Mouse (Mus musculus): ENCODE measurements around the gene Arhgap22.
A peak's percentile ranks its signal among the peaks of the same experiment; 100 is the strongest.

Arhgap22 gene

GRCm38 (mm10) chr14:33215163-33215562 lies 1.3 kb downstream of the Arhgap22 start:
- DNase-seq, result no peak

GRCm38 (mm10) chr14:33216343-33217208 lies 2.8 kb downstream of the Arhgap22 start:
- DNase-seq, result no peak

DNA sequence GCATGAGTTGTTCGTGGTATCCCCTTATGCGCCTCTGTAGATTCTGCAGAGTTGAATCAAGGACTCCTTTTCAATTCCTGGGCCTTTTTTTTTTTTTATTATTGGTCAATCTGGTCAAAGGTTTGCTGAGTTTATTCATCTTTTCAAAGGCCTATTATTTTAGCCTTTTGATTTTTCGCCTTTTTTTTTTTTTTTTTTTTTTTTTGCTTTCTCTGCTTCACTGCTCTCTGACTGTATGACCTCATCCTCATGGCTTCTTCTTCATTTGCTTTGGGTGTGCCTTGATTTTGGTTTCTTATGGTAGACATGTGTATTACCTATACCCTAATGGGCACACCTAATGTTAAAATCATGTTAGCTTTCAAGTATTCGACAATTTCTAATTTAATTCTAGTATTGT lies 11.4 kb downstream of the Arhgap22 start:
- DNase-seq, result no peak

GRCm38 (mm10) chr14:33230672-33231071 lies 16.8 kb downstream of the Arhgap22 start:
- no peak for DNase-seq

DNA sequence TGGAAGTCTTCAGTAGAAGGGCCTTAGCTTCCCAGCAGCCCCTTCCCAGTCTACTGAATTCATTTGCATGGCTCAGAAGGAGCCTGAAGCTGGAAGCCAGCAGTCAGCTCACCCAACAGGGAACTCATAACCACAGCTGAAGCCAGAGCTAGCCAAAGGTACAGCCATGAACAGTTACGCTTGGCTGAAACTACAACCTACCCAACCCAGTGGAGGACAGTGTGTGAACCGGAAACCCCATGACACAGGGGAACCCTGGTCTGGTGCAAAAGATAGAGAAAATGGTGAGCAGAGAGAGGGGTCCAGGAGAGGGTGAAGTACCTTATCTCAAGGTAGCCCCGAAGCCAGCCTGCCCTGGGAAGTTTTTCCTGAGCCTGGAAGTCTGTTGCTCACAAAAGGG lies 17.5 kb downstream of the Arhgap22 start:
- DNase-seq, result no peak

GRCm38 (mm10) chr14:33232048-33232447 lies 18.2 kb downstream of the Arhgap22 start:
- DNase-seq, result no peak

DNA sequence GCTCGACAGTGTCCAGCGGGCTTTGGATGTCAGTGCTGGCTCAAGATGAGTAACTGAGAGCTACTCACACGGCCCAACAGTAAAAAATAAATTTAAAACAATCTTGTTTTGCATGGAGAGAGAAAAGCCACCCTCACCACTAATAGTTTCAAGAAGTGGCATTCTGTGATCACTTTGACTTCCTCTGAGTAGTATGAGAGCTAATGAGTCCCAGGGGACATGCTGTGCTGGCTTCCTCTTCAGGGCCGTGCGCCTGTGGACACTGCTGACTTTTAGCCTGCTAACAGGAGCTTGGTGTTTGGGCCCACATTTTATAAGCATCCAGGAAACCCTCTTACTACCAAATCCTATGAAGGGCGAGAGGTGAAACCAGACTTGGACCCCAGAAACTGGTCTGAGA lies 21.8 kb downstream of the Arhgap22 start:
- DNase-seq, result no peak

- no peak for DNase-seq
Measured at GRCm38 (mm10) chr14:33240400-33240799, 26.6 kb downstream of the Arhgap22 start.

- no peak for DNase-seq
Measured at GRCm38 (mm10) chr14:33243261-33243660, 29.4 kb downstream of the Arhgap22 start.

DNA sequence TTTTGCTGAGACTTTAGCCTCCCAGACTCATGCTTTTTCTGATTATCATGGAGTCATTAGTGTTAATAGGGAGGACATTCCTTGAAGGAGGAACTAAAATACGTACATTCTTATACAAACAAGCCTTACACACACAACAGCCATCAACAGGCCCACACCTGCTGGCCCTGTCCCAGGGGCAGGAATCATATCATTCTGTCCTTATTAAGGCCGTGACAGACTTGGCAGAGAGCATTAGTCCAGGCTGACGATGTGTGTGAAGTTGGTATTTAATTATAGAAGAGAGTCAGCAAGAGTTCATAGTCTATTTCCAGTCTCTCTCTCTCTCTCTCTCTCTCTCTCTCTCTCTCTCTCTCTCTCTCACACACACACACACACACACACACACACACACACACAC lies 30.7 kb downstream of the Arhgap22 start:
- DNase-seq, result no peak

DNA sequence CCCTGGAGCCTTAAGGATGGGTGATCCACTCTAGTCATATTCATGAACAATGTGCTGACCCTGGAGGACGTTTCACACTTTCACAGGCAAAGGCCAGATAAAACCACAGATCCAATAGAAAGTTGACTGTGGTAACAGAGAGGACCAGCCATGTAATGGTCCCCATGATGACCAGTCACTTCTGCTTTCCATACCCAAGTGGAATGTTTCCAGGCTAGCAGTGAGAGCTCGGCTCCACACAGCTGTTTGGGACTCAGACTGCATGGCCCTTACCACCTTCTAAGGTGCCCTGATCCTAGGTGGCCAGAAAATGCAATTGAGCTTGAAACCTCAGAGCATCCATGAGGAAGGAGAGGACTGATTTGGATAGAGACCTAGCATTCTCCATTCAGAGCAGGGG lies 31.1 kb downstream of the Arhgap22 start:
- DNase-seq, result no peak

GRCm38 (mm10) chr14:33246476-33246875 lies 32.6 kb downstream of the Arhgap22 start:
- no peak for DNase-seq

DNA sequence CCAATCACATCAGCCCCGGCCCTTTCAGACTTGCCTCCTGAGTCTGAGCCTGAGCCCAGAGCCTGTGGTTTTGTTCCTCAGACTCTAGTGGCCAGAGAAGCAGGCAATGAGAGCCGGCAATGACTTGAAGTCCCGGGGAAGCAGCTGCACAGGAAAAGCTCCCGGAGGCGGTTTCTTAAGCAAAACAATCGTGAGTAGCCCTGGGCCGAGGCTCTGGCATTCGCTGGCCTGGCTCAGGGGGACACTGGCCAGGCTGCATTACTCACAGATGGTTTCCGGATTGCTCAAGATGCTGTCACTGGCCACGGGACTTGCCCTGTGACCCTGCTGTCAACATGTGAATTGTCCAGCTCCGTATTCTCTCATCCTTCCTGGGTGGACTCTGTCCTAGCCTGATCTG lies 33.8 kb downstream of the Arhgap22 start:
- DNase-seq, result peak; percentile 10

DNA sequence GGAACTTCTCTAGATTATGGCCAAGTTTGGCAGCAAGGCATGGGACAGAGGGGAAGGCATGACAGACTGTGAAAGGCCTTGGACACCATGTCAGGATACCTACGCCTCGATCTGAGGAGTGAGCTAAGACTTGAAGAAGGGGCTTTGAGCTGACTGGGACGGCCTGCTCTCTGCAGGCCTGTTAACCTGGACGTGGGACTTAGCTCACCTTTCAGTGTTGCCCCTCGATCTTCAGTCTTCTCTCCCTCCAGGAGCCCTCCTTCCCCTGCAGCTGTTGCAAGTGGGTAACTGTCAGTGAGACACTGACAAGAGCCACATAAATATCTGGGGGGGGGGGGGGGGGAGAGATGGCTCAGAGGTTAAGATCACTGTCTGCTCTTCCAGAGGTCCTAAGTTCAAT lies 34.9 kb downstream of the Arhgap22 start:
- DNase-seq, result no peak

GRCm38 (mm10) chr14:33250215-33250939 lies 36.6 kb downstream of the Arhgap22 start:
- DNase-seq, result peak; percentile 14

DNA sequence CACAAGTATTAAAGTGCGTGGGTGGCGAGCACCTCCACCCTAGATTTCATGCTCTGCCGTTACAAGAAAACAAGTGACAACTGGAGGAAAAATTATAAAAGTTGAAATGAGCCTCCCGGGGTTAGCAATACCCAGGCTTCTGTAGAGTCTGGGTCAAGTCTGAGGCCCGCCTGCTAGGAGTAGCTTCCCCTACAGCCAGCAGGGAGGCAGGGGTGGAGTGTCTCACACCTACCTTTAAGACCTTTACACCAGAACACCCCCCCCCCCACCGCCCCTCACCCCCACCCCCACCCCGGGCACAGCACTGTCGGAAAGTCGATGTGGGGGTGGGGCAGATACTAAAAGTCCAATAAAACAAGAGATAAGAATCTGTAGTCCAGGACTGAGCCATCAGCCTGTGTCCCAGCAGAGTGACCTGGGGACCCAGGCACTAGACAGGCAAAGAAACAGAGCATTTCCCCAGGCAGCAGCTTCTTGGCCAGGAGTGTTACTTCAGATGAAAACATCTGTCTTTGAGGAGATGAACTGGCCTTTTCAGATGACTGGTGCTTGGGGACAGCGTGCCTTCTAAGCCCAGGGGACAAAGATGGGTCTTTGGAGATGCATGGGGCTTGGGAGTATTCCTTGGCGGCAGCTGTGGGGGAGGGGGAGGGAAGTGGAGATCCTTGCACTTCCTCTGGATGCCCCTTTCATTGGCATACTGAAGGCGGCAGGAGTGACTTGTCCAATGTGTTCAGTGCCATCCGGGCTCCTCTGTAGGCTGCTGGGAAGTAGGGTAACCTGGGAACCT lies 37.3 kb downstream of the Arhgap22 start:
- no peak for DNase-seq

- no peak for DNase-seq
Measured at GRCm38 (mm10) chr14:33258256-33258655, 44.4 kb downstream of the Arhgap22 start.

DNA sequence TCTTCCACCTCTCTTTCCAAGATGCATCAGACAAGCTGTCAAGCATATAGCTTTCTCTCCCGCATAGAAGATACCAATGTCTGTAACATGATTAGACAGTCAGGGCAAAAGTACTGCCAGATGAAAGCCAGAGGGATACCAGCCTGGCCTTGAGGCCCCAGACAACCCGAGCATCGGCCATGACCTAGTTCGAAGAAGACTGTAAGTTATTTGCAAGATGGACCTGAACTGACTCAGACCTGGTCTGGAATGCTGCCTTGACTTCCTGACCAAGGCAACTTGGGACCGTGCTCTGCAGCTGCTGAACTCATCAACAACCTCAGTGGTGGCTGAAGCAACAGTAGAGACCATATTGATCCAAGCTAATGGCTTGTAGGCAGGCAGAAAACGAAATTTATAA lies 46.3 kb downstream of the Arhgap22 start:
- no peak for DNase-seq

- DNase-seq, result no peak
Measured at GRCm38 (mm10) chr14:33264795-33265194, 51.0 kb downstream of the Arhgap22 start.

GRCm38 (mm10) chr14:33276240-33276639 lies 62.4 kb downstream of the Arhgap22 start:
- DNase-seq, result peak; percentile 11

- DNase-seq, result no peak
Measured at GRCm38 (mm10) chr14:33278374-33278773, 64.5 kb downstream of the Arhgap22 start.

DNA sequence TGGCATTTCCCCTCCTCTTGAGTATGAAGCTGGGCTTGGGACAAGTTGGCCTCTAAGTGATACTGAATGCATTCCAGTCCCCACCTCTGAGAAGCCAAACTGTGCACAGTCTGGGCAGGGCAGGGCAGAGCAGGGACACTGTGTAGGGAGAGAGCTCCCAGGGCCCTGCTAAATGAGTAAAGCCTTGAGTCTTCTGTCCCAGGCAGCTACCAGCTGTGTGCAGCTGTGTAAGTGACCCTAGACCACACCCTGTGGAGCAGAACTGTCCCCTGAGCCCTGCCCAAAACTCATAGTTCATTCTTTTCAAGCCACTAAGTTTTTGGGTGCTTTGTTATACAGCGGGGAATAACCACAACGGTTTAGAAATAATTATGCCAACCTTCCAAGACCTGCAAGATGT lies 67.1 kb downstream of the Arhgap22 start:
- no peak for DNase-seq

- no peak for DNase-seq
Measured at GRCm38 (mm10) chr14:33282447-33282846, 68.6 kb downstream of the Arhgap22 start.
